Mouse (Mus musculus) limb, embryonic 13.5 days (tissue): Measurements from ENCODE around the gene Ces2f. TPM values are rescaled to one million over a fixed set of nuclear protein-coding genes. Genes with fewer than 3 reads are reported as not detected.

Experiments
- ATAC-seq: fragments of 200-750 bp; cut with Nextera tagmentation; 2 replicates; pipeline ENCODE4 v1.8.0; 2017; ENCODE audit warnings: low read depth, moderate number of reproducible peaks, moderate TSS enrichment; ENCODE audit not compliant: low FRiP score
- H3K27ac ChIP-seq: fragments of 300-500 bp; sonication (generic); 2 replicates; pipeline ENCODE4 v1.5.1; 2015; ENCODE audit warnings: inconsistent platforms, mild to moderate bottlenecking, moderate library complexity
- H3K27me3 ChIP-seq: fragments of 300-500 bp; sonication (generic); 2 replicates; pipeline ENCODE4 v1.6.1; 2015; ENCODE audit warnings: mild to moderate bottlenecking, inconsistent platforms
- H3K36me3 ChIP-seq: fragments of 300-500 bp; sonication (generic); 2 replicates; pipeline ENCODE4 v1.6.1; 2015; ENCODE audit warnings: inconsistent platforms, mild to moderate bottlenecking, moderate library complexity
- H3K4me1 ChIP-seq: fragments of 300-500 bp; sonication (generic); 2 replicates; pipeline ENCODE4 v1.6.1; 2015; ENCODE audit warnings: inconsistent platforms
- H3K4me2 ChIP-seq: fragments of 300-500 bp; sonication (generic); replicated peaks from 2 replicates; pipeline ENCODE4 v1.6.1; 2015; ENCODE audit warnings: inconsistent platforms, mild to moderate bottlenecking, moderate library complexity
- H3K4me3 ChIP-seq: fragments of 300-500 bp; sonication (generic); 2 replicates; pipeline ENCODE4 v1.5.1; 2015; ENCODE audit warnings: moderate library complexity, mild to moderate bottlenecking, inconsistent platforms
- H3K9ac ChIP-seq: fragments of 300-500 bp; sonication (generic); 2 replicates; pipeline ENCODE4 v1.6.1; 2015; ENCODE audit warnings: mild to moderate bottlenecking, inconsistent platforms
- H3K9me3 ChIP-seq: fragments of 300-500 bp; sonication (generic); 2 replicates; pipeline ENCODE4 v1.6.1; 2016; ENCODE audit warnings: inconsistent platforms
- WGBS: fragments of 180-500 bp; shearing (Covaris S2); methylation state at CpG from one replicate; pipeline ENCODE4 v1.1.7; 2015; 5-methylcytosine and 5-hydroxymethylcytosine counted together
- polyA plus RNA-seq: library from polyadenylated mRNA; unstranded; fragments of >200 nt; fragmentation: Nextera tagmentation; extraction: Ambion mirVana; gene quantifications from 2 replicates; pipeline ENCODE4 v1.2.1, GENCODE M21; 2015

The Ces2f gene
- polyA plus RNA-seq, 1 experiment from 2014 or later = 0.06 TPM

DNA sequence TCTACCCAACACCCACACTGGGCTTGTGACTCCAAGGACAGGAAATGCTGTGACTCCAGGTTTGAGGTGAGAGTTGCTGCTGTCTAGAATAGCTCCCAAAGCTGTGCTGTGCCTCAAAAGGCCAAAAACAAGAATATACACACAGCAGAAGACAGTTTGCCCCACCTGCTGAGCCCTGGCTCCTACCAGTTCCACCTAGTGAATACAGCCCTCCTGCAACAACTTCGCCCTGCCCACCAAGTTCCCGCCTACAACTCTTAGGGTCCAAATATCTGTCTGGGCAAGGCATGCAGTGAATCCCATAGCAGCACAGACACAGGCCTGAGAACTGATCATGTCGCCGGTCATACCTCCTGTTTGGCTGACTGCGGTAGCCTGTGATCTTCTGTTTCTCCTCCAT, 37.0 kb downstream of the Ces2f start:
- no peak overlapping the region for H3K9ac ChIP-seq
- H3K4me3 ChIP-seq = no peak overlapping the region
- H3K4me1 ChIP-seq = no peaks in the 10 kb centered on the region
- ATAC-seq = no peak
- WGBS = 90% methylated on average over 5 of the region's 5 CpGs
- H3K27ac ChIP-seq = no peak overlapping the region
- H3K9me3 ChIP-seq = peaks cover 8% of the 10 kb centered on the region
- no peaks in the 10 kb centered on the region for H3K27me3 ChIP-seq
- no peak overlapping the region for H3K4me2 ChIP-seq
- no peaks in the 10 kb centered on the region for H3K36me3 ChIP-seq

DNA sequence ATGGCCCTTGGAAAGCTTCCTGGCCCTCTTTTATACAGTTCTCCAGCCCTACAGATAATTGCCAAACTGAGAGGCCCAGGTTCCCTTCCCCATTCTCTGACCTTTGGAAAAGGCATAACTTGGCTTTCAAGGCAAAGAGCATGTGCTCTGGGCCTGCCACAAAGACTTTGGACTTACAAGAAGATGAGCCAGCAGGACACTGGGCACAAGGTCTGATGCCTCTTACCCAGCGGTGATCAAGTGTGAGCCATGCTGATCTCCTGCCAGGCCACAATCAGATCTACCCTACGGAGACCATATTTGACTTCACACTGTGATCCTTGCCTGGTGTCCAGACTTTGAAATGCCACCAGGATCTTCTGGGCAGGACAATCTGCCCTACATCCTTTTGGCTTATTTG, 37.8 kb downstream of the Ces2f start:
- H3K27ac ChIP-seq = no peak overlapping the region
- H3K4me3 ChIP-seq = no peak overlapping the region
- peaks cover 8% of the 10 kb centered on the region for H3K9me3 ChIP-seq
- H3K4me1 ChIP-seq = no peaks in the 10 kb centered on the region
- 89% methylated on average over 2 of the region's 2 CpGs for WGBS
- no peak for ATAC-seq
- no peak overlapping the region for H3K4me2 ChIP-seq
- H3K36me3 ChIP-seq = no peaks in the 10 kb centered on the region
- H3K9ac ChIP-seq = no peak overlapping the region
- no peaks in the 10 kb centered on the region for H3K27me3 ChIP-seq

DNA sequence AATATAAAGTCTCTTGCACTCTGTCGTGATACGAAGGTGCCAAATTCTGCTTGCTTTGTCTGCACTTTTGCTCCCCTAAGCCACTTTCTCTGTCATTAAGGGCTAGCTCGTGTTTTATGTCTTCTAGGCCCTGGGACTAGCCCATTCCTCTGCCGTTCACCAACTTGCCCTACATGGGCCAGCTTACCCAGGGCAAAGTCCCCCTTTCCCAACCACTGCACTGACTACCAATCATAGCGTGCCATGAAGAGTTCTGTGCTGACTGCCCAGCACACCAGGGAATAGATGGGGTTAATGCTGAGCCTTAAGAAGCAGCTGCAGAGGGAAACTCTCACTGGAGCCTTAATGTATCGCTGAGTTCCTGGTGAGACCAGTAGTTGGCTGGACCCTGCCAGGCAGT, 51.0 kb downstream of the Ces2f start:
- Histone ChIP-seq H3K4me2 (no peak overlapping the region), H3K9ac (no peak overlapping the region), H3K36me3 (no peaks in the 10 kb centered on the region), H3K4me1 (no peaks in the 10 kb centered on the region), H3K4me3 (no peak overlapping the region), H3K27me3 (no peaks in the 10 kb centered on the region), H3K27ac (no peak overlapping the region), H3K9me3 (no peaks in the 10 kb centered on the region)
- ATAC-seq = no peak
- 73% methylated on average over 6 of the region's 6 CpGs for WGBS

DNA sequence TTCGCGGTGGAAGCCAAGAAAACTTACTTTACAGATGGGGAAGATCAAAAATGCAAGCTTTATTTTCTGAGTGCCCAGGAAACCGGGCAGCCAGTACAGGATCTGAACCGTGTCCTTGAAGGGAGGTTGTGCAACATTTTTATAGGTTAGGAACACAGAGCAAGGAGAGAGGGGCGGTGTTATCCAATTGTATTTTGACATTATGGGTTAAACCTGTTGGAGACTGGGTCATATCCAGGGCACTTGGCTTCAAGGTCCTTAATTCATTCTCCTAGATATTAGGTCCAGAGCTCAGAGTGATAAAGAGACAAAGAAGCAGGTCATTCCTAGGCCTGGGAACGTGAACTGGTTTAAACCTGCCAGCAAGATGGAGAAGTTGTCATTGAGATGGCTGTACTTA, 52.0 kb downstream of the Ces2f start:
- Histone ChIP-seq H3K4me3 (no peak overlapping the region), H3K27ac (no peak overlapping the region), H3K27me3 (no peaks in the 10 kb centered on the region), H3K4me1 (no peaks in the 10 kb centered on the region), H3K4me2 (no peak overlapping the region), H3K9me3 (no peaks in the 10 kb centered on the region), H3K36me3 (no peaks in the 10 kb centered on the region), H3K9ac (no peak overlapping the region)
- no peak for ATAC-seq
- WGBS = 80% methylated on average over 6 of the region's 6 CpGs

DNA sequence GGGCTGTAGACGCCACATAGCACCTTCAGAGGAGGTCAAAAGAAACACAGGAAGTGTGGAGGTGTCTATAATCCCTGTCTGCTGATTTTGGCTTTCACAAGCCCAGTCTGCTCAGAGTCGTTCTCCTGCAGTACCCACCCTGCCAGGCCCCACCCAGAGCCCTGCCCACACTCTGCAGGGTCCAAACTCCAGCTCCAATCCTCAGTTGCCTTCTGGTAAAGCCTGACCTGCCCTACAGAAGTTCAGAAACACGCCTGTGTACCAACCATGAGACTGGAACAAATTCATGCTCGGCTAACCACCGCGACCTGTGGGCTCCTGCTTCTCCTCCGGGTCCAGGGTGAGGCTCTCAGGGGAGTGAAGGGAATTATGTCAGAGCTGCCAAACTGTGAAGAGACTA, 53.4 kb downstream of the Ces2f start, which contains the start of gene Ces2h:
Gene Ces2h (plus strand): TSS at position 268 of the 400 bp plus-strand sequence.
- Histone ChIP-seq H3K4me3 (no peak within 1 kb of the TSS), H3K9ac (no peak within 1 kb of the TSS), H3K36me3 (no peaks in the 10 kb centered on the region), H3K4me2 (no peak within 1 kb of the TSS), H3K27ac (no peak within 1 kb of the TSS), H3K4me1 (no peaks in the 10 kb centered on the region), H3K9me3 (no peaks in the 10 kb centered on the region), H3K27me3 (no peaks in the 10 kb centered on the region)
- 78% methylated on average over 7 of the region's 7 CpGs for WGBS
- no peak for ATAC-seq

Other genes starting within 250 kb of the Ces2f start
- gene Ces2a, start 213.4 kb upstream of the Ces2f start, polyA plus RNA-seq = not detected in 2 replicates
- gene Ces2b, start 115.8 kb upstream of the Ces2f start, polyA plus RNA-seq = 0.09 TPM in 1 of 2 replicates, not detected in the other
- gene Ces2c, start 100.3 kb upstream of the Ces2f start, polyA plus RNA-seq = not detected in 2 replicates
- 0.06 TPM in 1 of 2 replicates, not detected in the other for gene Ces2e, start 21.1 kb upstream of the Ces2f start, polyA plus RNA-seq
- gene Ces2g, start 14.4 kb downstream of the Ces2f start, polyA plus RNA-seq = 0.05 and 0.24 TPM in 2 replicates
- gene Ces2h, start 53.5 kb downstream of the Ces2f start, polyA plus RNA-seq = not detected in 2 replicates
- gene Ces3a, start 101.2 kb downstream of the Ces2f start, polyA plus RNA-seq = not detected in 2 replicates
- gene Ces3b, start 136.4 kb downstream of the Ces2f start, polyA plus RNA-seq = not detected in 2 replicates
- not detected in 2 replicates for gene Ces4a, start 184.4 kb downstream of the Ces2f start, polyA plus RNA-seq
- 97.1 and 101 TPM in 2 replicates for gene Cbfb, start 223.3 kb downstream of the Ces2f start, polyA plus RNA-seq